Mouse (Mus musculus) midbrain, embryonic 15.5 days (tissue): ENCODE measurements at regions not wholly inside any gene's neighbourhood (a gene's known extent, or its start where the extent isn't known, plus 50 kb on each side); places are given as distances from the start of the nearest gene placed in this dataset.

ENCODE experiments used
- ATAC-seq: fragments of 200-750 bp; cut with Nextera tagmentation; replicated peaks from 2 replicates; pipeline ENCODE4 v1.8.0; 2017; ENCODE audit warnings: moderate TSS enrichment
- H3K27ac ChIP-seq: fragments of 300-500 bp; sonication (generic); 2 replicates; pipeline ENCODE4 v1.5.1; 2015; ENCODE audit warnings: mild to moderate bottlenecking, inconsistent platforms
- H3K27me3 ChIP-seq: fragments of 300-500 bp; sonication (generic); replicated peaks from 2 replicates; pipeline ENCODE4 v1.6.1; 2015; ENCODE audit warnings: inconsistent platforms
- H3K36me3 ChIP-seq: fragments of 300-500 bp; sonication (generic); replicated peaks from 2 replicates; pipeline ENCODE4 v1.6.1; 2015; ENCODE audit warnings: inconsistent platforms
- H3K4me1 ChIP-seq: fragments of 300-500 bp; sonication (generic); 2 replicates; pipeline ENCODE4 v1.6.1; 2015; ENCODE audit warnings: inconsistent platforms
- H3K4me2 ChIP-seq: fragments of 300-500 bp; sonication (generic); 2 replicates; pipeline ENCODE4 v1.6.1; 2015; ENCODE audit warnings: inconsistent platforms, mild to moderate bottlenecking, moderate library complexity
- H3K4me3 ChIP-seq: fragments of 300-500 bp; sonication (generic); 2 replicates; pipeline ENCODE4 v1.5.1; 2015; ENCODE audit warnings: mild to moderate bottlenecking, inconsistent platforms
- H3K9ac ChIP-seq: fragments of 300-500 bp; sonication (generic); 2 replicates; pipeline ENCODE4 v1.6.1; 2015; ENCODE audit warnings: mild to moderate bottlenecking, inconsistent platforms
- H3K9me3 ChIP-seq: fragments of 300-500 bp; sonication (generic); 2 replicates; pipeline ENCODE4 v1.6.1; 2016; ENCODE audit warnings: inconsistent platforms
- WGBS: fragments of 180-500 bp; shearing (Covaris S2); methylation state at CpG from one replicate; pipeline ENCODE4 v1.1.7; 2015; ENCODE audit warnings: mixed read lengths; 5-methylcytosine and 5-hydroxymethylcytosine counted together

GRCm38 (mm10) chr13:101916876-101917275, 148.9 kb upstream of the Pik3r1 start:
- 93% methylated on average over 5 of the region's 5 CpGs for WGBS
- Histone ChIP-seq H3K4me3 (no peak overlapping the region), H3K4me2 (no peak overlapping the region), H3K36me3 (no peaks in the 10 kb centered on the region), H3K9ac (no peak overlapping the region), H3K27ac (no peak overlapping the region), H3K4me1 (no peaks in the 10 kb centered on the region), H3K27me3 (no peaks in the 10 kb centered on the region), H3K9me3 (no peaks in the 10 kb centered on the region)
- ATAC-seq = no peak

GRCm38 (mm10) chr13:101918185-101918584, 150.2 kb upstream of the Pik3r1 start:
- Histone ChIP-seq H3K4me1 (no peaks in the 10 kb centered on the region), H3K36me3 (no peaks in the 10 kb centered on the region), H3K4me2 (no peak overlapping the region), H3K27me3 (no peaks in the 10 kb centered on the region), H3K27ac (no peak overlapping the region), H3K9me3 (no peaks in the 10 kb centered on the region), H3K9ac (no peak overlapping the region), H3K4me3 (no peak overlapping the region)
- WGBS = 82% methylated on average over 3 of the region's 3 CpGs
- ATAC-seq = no peak

- Histone ChIP-seq H3K4me1 (no peaks in the 10 kb centered on the region), H3K9me3 (no peaks in the 10 kb centered on the region), H3K27ac (no peak overlapping the region), H3K4me3 (no peak overlapping the region), H3K27me3 (no peaks in the 10 kb centered on the region), H3K9ac (no peak overlapping the region), H3K36me3 (no peaks in the 10 kb centered on the region), H3K4me2 (no peak overlapping the region)
- no peak for ATAC-seq
- 89% methylated on average over 5 of the region's 5 CpGs for WGBS
Measured at GRCm38 (mm10) chr13:101919266-101919665, 151.2 kb upstream of the Pik3r1 start.

- WGBS = 91% methylated on average over 3 of the region's 3 CpGs
- ATAC-seq = no peak
- Histone ChIP-seq H3K36me3 (no peaks in the 10 kb centered on the region), H3K27me3 (no peaks in the 10 kb centered on the region), H3K4me1 (no peaks in the 10 kb centered on the region), H3K9me3 (no peaks in the 10 kb centered on the region), H3K4me3 (no peak overlapping the region), H3K9ac (no peak overlapping the region), H3K4me2 (no peak overlapping the region), H3K27ac (no peak overlapping the region)
Measured at GRCm38 (mm10) chr13:101920384-101920783, 152.4 kb upstream of the Pik3r1 start.

- WGBS = 75% methylated on average over 2 of the region's 2 CpGs
Measured at GRCm38 (mm10) chr13:101924637-101925036, 156.6 kb upstream of the Pik3r1 start.

GRCm38 (mm10) chr13:101931264-101931663, 163.2 kb upstream of the Pik3r1 start:
- no peak overlapping the region for H3K9ac ChIP-seq
- no peaks in the 10 kb centered on the region for H3K9me3 ChIP-seq
- H3K27me3 ChIP-seq = 0 out of 2 replicates have a peak, but pooled peaks cover 2% of the 10 kb centered on the region
- no peak overlapping the region for H3K27ac ChIP-seq
- no peaks in the 10 kb centered on the region for H3K36me3 ChIP-seq
- no peak overlapping the region for H3K4me3 ChIP-seq
- no peak overlapping the region for H3K4me2 ChIP-seq
- no peaks in the 10 kb centered on the region for H3K4me1 ChIP-seq
- WGBS = 84% methylated on average over 4 of the region's 4 CpGs
- no peak for ATAC-seq

More at GRCm38 (mm10) chr13:101924637-101925036, 156.6 kb upstream of the Pik3r1 start:
- Histone ChIP-seq H3K9me3 (no peaks in the 10 kb centered on the region), H3K9ac (no peak overlapping the region), H3K27ac (no peak overlapping the region), H3K4me1 (no peaks in the 10 kb centered on the region), H3K4me2 (no peak overlapping the region), H3K27me3 (0 out of 2 replicates have a peak, but pooled peaks cover 2% of the 10 kb centered on the region), H3K36me3 (no peaks in the 10 kb centered on the region), H3K4me3 (no peak overlapping the region)
- no peak for ATAC-seq

- WGBS = 82% methylated on average over 1 of the region's 1 CpGs
Measured at GRCm38 (mm10) chr13:101931882-101932281, 163.9 kb upstream of the Pik3r1 start.

GRCm38 (mm10) chr13:101935843-101936242, 167.8 kb upstream of the Pik3r1 start:
- H3K9me3 ChIP-seq = no peaks in the 10 kb centered on the region
- no peak overlapping the region for H3K9ac ChIP-seq
- ATAC-seq = no peak
- H3K4me3 ChIP-seq = no peak overlapping the region
- no peaks in the 10 kb centered on the region for H3K27me3 ChIP-seq
- H3K4me1 ChIP-seq = no peaks in the 10 kb centered on the region
- no peak overlapping the region for H3K27ac ChIP-seq
- WGBS = 61% methylated on average over 4 of the region's 4 CpGs
- no peaks in the 10 kb centered on the region for H3K36me3 ChIP-seq
- no peak overlapping the region for H3K4me2 ChIP-seq

More at GRCm38 (mm10) chr13:101931882-101932281, 163.9 kb upstream of the Pik3r1 start:
- no peak overlapping the region for H3K4me2 ChIP-seq
- no peak overlapping the region for H3K27ac ChIP-seq
- no peak overlapping the region for H3K9ac ChIP-seq
- H3K9me3 ChIP-seq = no peaks in the 10 kb centered on the region
- ATAC-seq = no peak
- H3K36me3 ChIP-seq = no peaks in the 10 kb centered on the region
- H3K4me1 ChIP-seq = no peaks in the 10 kb centered on the region
- no peak overlapping the region for H3K4me3 ChIP-seq
- H3K27me3 ChIP-seq = 0 out of 2 replicates have a peak, but pooled peaks cover 2% of the 10 kb centered on the region

- Histone ChIP-seq H3K4me3 (no peak overlapping the region), H3K27ac (no peak overlapping the region), H3K9ac (no peak overlapping the region), H3K36me3 (no peaks in the 10 kb centered on the region), H3K9me3 (no peaks in the 10 kb centered on the region), H3K27me3 (no peaks in the 10 kb centered on the region), H3K4me1 (no peaks in the 10 kb centered on the region), H3K4me2 (no peak overlapping the region)
- no peak for ATAC-seq
- WGBS = 60% methylated on average over 3 of the region's 3 CpGs
Measured at GRCm38 (mm10) chr13:101954521-101954920, 186.5 kb upstream of the Pik3r1 start.

GRCm38 (mm10) chr13:101955806-101956418, 187.9 kb upstream of the Pik3r1 start:
- no peak overlapping the region for H3K4me3 ChIP-seq
- no peaks in the 10 kb centered on the region for H3K4me1 ChIP-seq
- H3K27ac ChIP-seq = no peak overlapping the region
- peak; percentile 66; the same call in 1 of the 2 replicates for ATAC-seq
- no peaks in the 10 kb centered on the region for H3K9me3 ChIP-seq
- no peak overlapping the region for H3K4me2 ChIP-seq
- H3K36me3 ChIP-seq = no peaks in the 10 kb centered on the region
- H3K9ac ChIP-seq = no peak overlapping the region
- no peaks in the 10 kb centered on the region for H3K27me3 ChIP-seq
- WGBS = 38% methylated on average over 7 of the region's 7 CpGs

- no peak for ATAC-seq
- 80% methylated on average over 4 of the region's 4 CpGs for WGBS
- Histone ChIP-seq H3K4me2 (no peak overlapping the region), H3K27ac (no peak overlapping the region), H3K9ac (no peak overlapping the region), H3K9me3 (no peaks in the 10 kb centered on the region), H3K27me3 (no peaks in the 10 kb centered on the region), H3K4me3 (no peak overlapping the region), H3K36me3 (no peaks in the 10 kb centered on the region), H3K4me1 (no peaks in the 10 kb centered on the region)
Measured at GRCm38 (mm10) chr13:101957782-101958181, 189.8 kb upstream of the Pik3r1 start.

GRCm38 (mm10) chr13:101965537-101965936, 197.5 kb upstream of the Pik3r1 start:
- Histone ChIP-seq H3K4me2 (no peak overlapping the region), H3K36me3 (no peaks in the 10 kb centered on the region), H3K9me3 (no peaks in the 10 kb centered on the region), H3K27me3 (no peaks in the 10 kb centered on the region), H3K4me1 (no peaks in the 10 kb centered on the region), H3K27ac (no peak overlapping the region), H3K4me3 (no peak overlapping the region), H3K9ac (no peak overlapping the region)
- 83% methylated on average over 7 of the region's 7 CpGs for WGBS
- no peak for ATAC-seq

GRCm38 (mm10) chr13:101966799-101967397, 198.9 kb upstream of the Pik3r1 start:
- no peaks in the 10 kb centered on the region for H3K36me3 ChIP-seq
- no peak overlapping the region for H3K27ac ChIP-seq
- no peaks in the 10 kb centered on the region for H3K27me3 ChIP-seq
- no peak overlapping the region for H3K4me2 ChIP-seq
- no peak overlapping the region for H3K9ac ChIP-seq
- no peak overlapping the region for H3K4me3 ChIP-seq
- no peaks in the 10 kb centered on the region for H3K4me1 ChIP-seq
- WGBS = 90% methylated on average over 8 of the region's 8 CpGs
- ATAC-seq = no peak
- no peaks in the 10 kb centered on the region for H3K9me3 ChIP-seq
